Mouse (Mus musculus) bone marrow, adult 2 months (tissue): ENCODE data around the gene Ralgapa2.

Source experiments
- CTCF ChIP-seq: fragments of 200-500 bp; IDR thresholded peaks from 2 replicates; pipeline ENCODE4 v1.5.1; 2011; ENCODE audit warnings: low read length, control low read depth; ENCODE audit not compliant: control insufficient read depth, insufficient read depth
- POLR2A ChIP-seq: fragments of 200-500 bp; IDR thresholded peaks from 2 replicates; pipeline ENCODE4 v1.6.1; 2011; ENCODE audit warnings: low read depth, mild to moderate bottlenecking, control low read depth, low read length, borderline replicate concordance; ENCODE audit not compliant: control insufficient read depth

DNA sequence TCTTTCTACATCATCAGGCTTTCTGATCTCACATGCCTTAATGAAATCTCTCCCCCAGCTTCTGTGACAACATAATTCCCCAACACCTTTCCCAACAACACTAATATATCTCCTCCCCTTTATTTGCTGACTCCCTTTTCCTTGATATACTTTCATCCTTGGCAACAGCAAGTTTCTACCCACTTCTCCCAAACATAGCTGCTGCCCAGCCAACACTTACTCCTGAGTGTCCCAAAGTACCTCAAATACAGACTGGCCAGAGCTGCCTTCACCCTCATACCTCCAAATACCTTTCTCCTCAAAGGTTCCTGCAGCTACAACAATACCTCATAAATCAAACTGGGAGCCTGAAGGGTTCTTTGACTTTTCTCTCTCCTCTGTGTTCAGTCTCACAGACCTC is 29.3 kb downstream of the Ralgapa2 start:
- TF ChIP-seq CTCF = no peak
- TF ChIP-seq POLR2A = no peak
